Mouse (Mus musculus) brain, adult 2 months (tissue): ENCODE results near the gene Olfr1121.
"Not testable (repeated sequence)": the region's sequence is repeated elsewhere in the genome, so short reads cannot be mapped to it uniquely, and the experiment has no call there.

Experiments used
- DNase-seq: peaks from one replicate; pipeline ENCODE4 v3.0.0; 2011; ENCODE audit warnings: low read depth, low spot score

Olfr1121 gene

GRCm38 (mm10) chr2:87369595-87369994, at the start of gene Olfr1121:
Olfr1121 (plus strand) TSS chr2:87369895.
- DNase-seq, result no peak

DNA sequence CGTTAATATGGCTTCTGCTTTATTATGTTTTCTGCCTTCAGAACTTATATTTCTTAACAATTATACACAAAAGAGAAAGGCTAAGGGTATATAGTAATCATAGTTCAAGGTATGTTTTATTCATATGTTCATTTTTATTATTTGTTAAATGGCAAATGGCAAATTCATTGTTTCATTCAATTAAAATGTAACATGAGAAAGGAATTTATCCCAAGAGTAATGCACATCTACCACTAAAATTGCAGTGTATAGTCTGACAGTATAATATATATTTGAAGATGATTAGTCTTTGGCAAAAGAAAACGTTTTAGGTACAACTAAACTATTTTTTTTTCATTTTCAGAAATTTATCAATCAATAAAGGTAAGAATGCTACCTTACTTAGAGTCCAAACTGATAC, 15.2 kb upstream of the Olfr1121 start, which contains the start of gene Olfr1120:
Olfr1120 (plus strand) TSS at position 301 of the 400 bp plus-strand sequence.
- no peak for DNase-seq

DNA sequence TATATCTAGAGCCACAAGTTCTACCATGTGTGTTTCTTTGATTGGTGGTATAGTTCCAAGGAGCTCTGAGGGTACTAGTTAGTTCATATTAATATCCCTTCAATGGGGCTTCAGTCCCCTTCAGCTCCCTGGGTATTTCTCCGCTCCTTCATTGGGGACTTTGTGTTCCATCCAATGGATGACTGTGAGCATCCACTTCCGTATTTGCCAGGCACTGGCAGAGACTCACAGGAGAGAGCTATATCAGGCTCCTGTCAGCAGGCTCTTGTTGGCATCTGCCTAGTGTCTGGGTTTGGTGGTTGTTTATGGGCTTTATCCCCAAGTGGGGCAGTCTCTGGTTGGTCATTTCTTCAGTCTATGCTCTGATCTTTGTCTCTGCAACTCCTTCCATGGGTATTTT, 9.6 kb upstream of the Olfr1121 start:
- not testable (repeated sequence) for DNase-seq

- DNase-seq, result peak; percentile 83
Measured at GRCm38 (mm10) chr2:87371726-87372125, 2.0 kb downstream of the Olfr1121 start.

DNA sequence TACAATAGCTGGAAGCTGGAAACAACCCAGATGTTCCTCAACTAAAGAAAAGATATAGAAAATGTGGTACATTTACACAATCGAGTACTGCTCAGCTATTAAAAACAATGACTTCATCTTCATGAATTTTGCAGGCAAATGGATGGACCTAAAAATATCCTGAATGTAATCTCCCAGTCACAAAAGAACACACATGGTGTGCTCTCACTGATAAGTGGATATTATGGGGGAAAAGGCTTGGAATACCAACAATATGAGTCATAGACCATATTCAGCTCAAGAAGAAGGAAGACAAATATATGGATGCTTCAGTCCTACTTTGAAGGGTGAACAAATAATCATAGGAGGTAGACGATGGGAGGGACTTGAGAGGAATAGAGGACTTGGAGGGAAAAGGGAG, 14.2 kb downstream of the Olfr1121 start:
- DNase-seq, result no peak

DNA sequence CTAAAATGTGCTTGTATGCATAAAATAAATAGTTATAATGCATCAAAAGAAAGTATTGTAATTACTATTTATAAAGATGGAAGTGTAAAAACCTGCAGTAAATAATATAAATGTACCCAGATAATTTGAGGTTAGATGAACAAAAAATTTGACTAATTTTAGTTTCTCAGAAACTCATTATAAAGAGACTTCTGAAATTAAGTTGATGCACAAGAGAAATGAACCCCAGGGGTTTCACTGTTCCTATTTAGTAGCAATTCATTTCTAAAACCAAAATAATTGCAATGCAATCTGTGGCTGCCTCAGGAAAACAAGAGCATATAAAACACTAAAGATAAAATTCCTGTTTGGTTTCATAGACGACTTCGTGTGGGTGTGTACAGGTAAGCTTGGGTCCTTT, 15.9 kb downstream of the Olfr1121 start, which contains the start of gene Olfr1122:
Olfr1122 (plus strand) TSS at position 301 of the 400 bp plus-strand sequence.
- no peak for DNase-seq

- peak; percentile 9 for DNase-seq
Measured at GRCm38 (mm10) chr2:87393605-87394004, 23.9 kb downstream of the Olfr1121 start.

- peak; percentile 25 for DNase-seq
Measured at GRCm38 (mm10) chr2:87394686-87395085, 25.0 kb downstream of the Olfr1121 start.

GRCm38 (mm10) chr2:87416335-87416734, 46.6 kb downstream of the Olfr1121 start, which contains the start of gene Olfr1123:
Olfr1123 (plus strand) TSS chr2:87416635.
- no peak for DNase-seq
